Mouse (Mus musculus) thymus, postnatal 36 days (tissue): ENCODE measurements around the gene Lss.

ENCODE experiments used
- DNase-seq, 2 experiments: peaks; one replicate each; pipeline ENCODE4 v3.0.0; 2022; ENCODE audit warnings: mixed read lengths in 2 of 2

Lss gene

GRCm38 (mm10) chr10:76569996-76570685 is 38.8 kb downstream of the Lss start:
- no peak for DNase-seq

- DNase-seq: no peak
These were observed 39.7 kb downstream of the Lss start for GRCm38 (mm10) chr10:76571070-76571469.

DNA sequence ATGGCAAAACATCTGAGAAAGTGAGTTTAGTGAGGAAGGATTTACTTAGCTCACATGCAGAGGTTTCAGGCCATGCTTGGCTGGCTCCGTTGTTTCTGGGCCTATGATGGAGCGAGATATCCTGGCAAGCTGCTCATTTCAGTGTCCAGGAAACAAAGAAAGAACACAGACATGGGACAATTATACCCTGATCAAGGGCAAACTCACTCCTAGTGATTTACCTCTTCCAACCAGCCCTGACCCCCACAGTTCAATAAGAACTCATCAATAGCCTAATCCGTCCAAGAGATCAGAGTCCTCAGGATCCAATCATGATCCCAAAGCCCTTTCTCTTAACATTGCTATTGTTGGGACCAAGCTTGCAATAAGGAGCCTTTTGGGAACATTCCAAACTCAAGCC is 40.8 kb downstream of the Lss start:
- no peak for DNase-seq

DNA sequence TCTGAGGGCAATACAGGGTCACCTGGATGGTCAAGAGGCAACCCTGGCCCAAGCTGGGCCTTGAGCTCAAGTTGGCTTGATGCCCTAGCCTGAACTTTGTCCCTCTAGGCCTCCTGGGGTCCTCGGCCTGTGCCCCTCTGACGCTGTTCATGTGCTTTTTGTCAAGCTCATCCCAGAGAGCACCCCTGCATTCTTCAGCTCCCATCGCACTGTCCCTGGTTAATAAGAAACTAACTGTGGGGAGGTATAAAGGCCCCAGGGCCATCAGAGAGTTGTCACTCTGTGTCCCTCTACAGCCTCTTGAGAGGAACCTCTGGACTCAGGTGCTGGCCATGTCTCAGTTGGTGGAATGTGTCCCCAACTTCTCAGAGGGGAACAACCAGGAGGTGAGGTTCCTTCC is 44.0 kb downstream of the Lss start, which contains the start of gene Ftcd:
Gene Ftcd (plus strand): TSS at position 275 of the 400 bp plus-strand sequence.
- no peak for DNase-seq

DNA sequence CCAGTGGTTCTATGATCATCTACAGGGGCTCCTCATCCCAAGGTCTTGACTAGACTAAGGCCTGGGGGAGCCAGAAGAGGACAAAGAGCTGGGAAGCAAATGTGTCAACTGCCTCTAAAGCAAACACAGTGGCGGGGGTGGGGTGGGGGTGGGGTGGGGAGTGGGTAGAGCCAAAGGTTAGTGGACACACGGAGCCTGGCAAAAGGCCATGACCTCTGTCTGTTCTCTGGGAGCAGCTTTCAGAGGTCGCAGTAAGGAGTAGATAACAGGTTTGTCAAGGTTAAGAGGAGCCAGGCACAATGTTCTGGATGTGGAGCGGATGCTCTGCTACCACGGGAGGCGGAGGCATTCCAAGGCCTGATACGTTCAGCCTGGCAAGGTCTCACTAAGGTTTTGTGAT is 45.5 kb downstream of the Lss start:
- no peak for DNase-seq

- no peak for DNase-seq
These were observed 52.8 kb downstream of the Lss start for GRCm38 (mm10) chr10:76584138-76584537.

DNA sequence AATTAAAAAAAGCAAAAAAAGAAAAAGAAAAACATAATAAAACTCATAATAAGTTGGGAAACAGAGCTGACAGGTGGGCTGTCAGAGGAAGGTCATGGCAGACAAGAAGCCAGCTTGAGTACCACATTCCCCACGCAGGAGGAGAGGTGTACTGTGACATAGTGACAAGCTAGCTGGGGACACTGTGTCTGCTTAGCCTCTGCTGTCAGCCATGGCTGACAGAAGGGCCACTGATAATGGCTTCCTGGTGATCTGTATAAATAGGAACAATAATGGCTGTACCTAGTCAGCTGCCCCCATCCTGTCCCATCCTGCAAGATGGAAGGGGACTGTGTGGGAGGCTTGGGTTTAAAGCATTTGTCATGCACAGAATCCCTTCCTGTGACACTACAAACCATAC is 54.8 kb downstream of the Lss start:
- DNase-seq: no peak

- no peak for DNase-seq
These were observed 58.8 kb downstream of the Lss start for GRCm38 (mm10) chr10:76590197-76590596.

GRCm38 (mm10) chr10:76596338-76596737 is 65.0 kb downstream of the Lss start:
- no peak for DNase-seq

DNA sequence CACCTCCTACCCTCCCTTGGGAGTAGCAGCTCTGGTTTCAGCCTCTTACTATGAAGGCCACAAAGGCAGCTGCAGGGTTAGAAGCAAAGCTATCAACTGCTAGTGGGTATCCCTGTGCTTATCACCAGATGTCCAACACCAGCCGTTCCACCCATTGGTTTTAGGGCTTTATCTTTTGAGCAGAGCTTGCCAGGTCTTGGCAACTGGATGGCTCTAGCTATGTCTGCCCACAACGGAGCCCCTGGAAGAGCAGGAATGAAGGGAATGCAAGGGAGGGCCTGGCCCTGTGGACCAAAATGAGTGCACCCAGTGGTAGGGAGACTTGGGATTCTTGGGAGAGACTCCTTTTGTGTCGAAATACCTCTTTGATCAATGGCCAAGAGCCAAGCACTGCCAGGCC is 71.3 kb downstream of the Lss start:
- no peak for DNase-seq
